Mouse (Mus musculus): ENCODE measurements around the gene Commd9. TPM values are rescaled to one million over a fixed set of nuclear protein-coding genes. Genes with fewer than 3 reads are reported as not detected.

Commd9 gene
- polyA plus RNA-seq, 1 experiment from 2014 or later: 97.4 TPM

GRCm38 (mm10) chr2:101907386-101908022 is 21.5 kb downstream of the Commd9 start:
- WGBS: 59% methylated on average over 10 of the region's 10 CpGs

GRCm38 (mm10) chr2:101908773-101909172 is 22.7 kb downstream of the Commd9 start:
- 68% methylated on average over 13 of the region's 13 CpGs for WGBS
- ATAC-seq: no peak
- H3K9me3 ChIP-seq (ENCODE audit: control insufficient read depth, low read length): no peaks in the 10 kb centered on the region

More at GRCm38 (mm10) chr2:101907386-101908022, 21.5 kb downstream of the Commd9 start:
- H3K4me1 ChIP-seq (replicated peaks; ENCODE audit: control insufficient read depth, insufficient read depth, low read length): peaks cover 9% of the 10 kb centered on the region
- no peak overlapping the region for H3K9ac ChIP-seq (replicated peaks; ENCODE audit: low read depth, low read length)
- no peak overlapping the region for H3K4me2 ChIP-seq (ENCODE audit: low read length)
- H3K4me3 ChIP-seq (replicated peaks; ENCODE audit: low read length): no peak overlapping the region
- no peak for ATAC-seq
- no peaks in the 10 kb centered on the region for H3K9me3 ChIP-seq (ENCODE audit: control insufficient read depth, low read length)
- no peak overlapping the region for H3K27ac ChIP-seq (ENCODE audit: low read length)
- H3K27me3 ChIP-seq (replicated peaks; ENCODE audit: control insufficient read depth, insufficient read depth, low read length): no peaks in the 10 kb centered on the region
- no peaks in the 10 kb centered on the region; the same call in 1 of the 2 replicates for H3K36me3 ChIP-seq (ENCODE audit: control insufficient read depth, insufficient read depth)

GRCm38 (mm10) chr2:101909326-101910080 is 23.5 kb downstream of the Commd9 start:
- no peak for ATAC-seq
- Histone ChIP-seq H3K27me3 (replicated peaks; ENCODE audit: control insufficient read depth, insufficient read depth, low read length) (no peaks in the 10 kb centered on the region), H3K36me3 (ENCODE audit: control insufficient read depth, insufficient read depth) (no peaks in the 10 kb centered on the region; the same call in 1 of the 2 replicates)

More at GRCm38 (mm10) chr2:101908773-101909172, 22.7 kb downstream of the Commd9 start:
- H3K4me1 ChIP-seq (replicated peaks; ENCODE audit: control insufficient read depth, insufficient read depth, low read length): peaks cover 9% of the 10 kb centered on the region
- H3K9ac ChIP-seq (replicated peaks; ENCODE audit: low read depth, low read length): no peak overlapping the region
- H3K4me2 ChIP-seq (ENCODE audit: low read length): no peak overlapping the region
- no peaks in the 10 kb centered on the region for H3K27me3 ChIP-seq (replicated peaks; ENCODE audit: control insufficient read depth, insufficient read depth, low read length)
- H3K36me3 ChIP-seq (ENCODE audit: control insufficient read depth, insufficient read depth): no peaks in the 10 kb centered on the region; the same call in 1 of the 2 replicates
- no peak overlapping the region for H3K27ac ChIP-seq (ENCODE audit: low read length)
- no peak overlapping the region for H3K4me3 ChIP-seq (replicated peaks; ENCODE audit: low read length)

GRCm38 (mm10) chr2:101918518-101918917 is 32.5 kb downstream of the Commd9 start:
- ATAC-seq: no peak; the same call in 1 of the 2 replicates
- Histone ChIP-seq H3K4me2 (ENCODE audit: low read length) (no peak overlapping the region), H3K27me3 (replicated peaks; ENCODE audit: control insufficient read depth, insufficient read depth, low read length) (no peaks in the 10 kb centered on the region), H3K36me3 (ENCODE audit: control insufficient read depth, insufficient read depth) (no peaks in the 10 kb centered on the region), H3K27ac (ENCODE audit: low read length) (no peak overlapping the region), H3K9ac (replicated peaks; ENCODE audit: low read depth, low read length) (no peak overlapping the region), H3K9me3 (ENCODE audit: control insufficient read depth, low read length) (no peaks in the 10 kb centered on the region; the same call in 1 of the 2 replicates), H3K4me1 (replicated peaks; ENCODE audit: control insufficient read depth, insufficient read depth, low read length) (no peaks in the 10 kb centered on the region; the same call in 1 of the 2 replicates), H3K4me3 (replicated peaks; ENCODE audit: low read length) (no peak overlapping the region)
- 86% methylated on average over 7 of the region's 7 CpGs for WGBS

More at GRCm38 (mm10) chr2:101909326-101910080, 23.5 kb downstream of the Commd9 start:
- H3K4me2 ChIP-seq (ENCODE audit: low read length): no peak overlapping the region
- no peak overlapping the region for H3K4me3 ChIP-seq (replicated peaks; ENCODE audit: low read length)
- H3K9ac ChIP-seq (replicated peaks; ENCODE audit: low read depth, low read length): no peak overlapping the region
- 80% methylated on average over 15 of the region's 15 CpGs for WGBS
- H3K27ac ChIP-seq (ENCODE audit: low read length): no peak overlapping the region
- H3K9me3 ChIP-seq (ENCODE audit: control insufficient read depth, low read length): no peaks in the 10 kb centered on the region
- peaks cover 9% of the 10 kb centered on the region for H3K4me1 ChIP-seq (replicated peaks; ENCODE audit: control insufficient read depth, insufficient read depth, low read length)

GRCm38 (mm10) chr2:101920136-101920554 is 34.1 kb downstream of the Commd9 start:
- no peaks in the 10 kb centered on the region for H3K27me3 ChIP-seq (replicated peaks; ENCODE audit: control insufficient read depth, insufficient read depth, low read length)
- H3K9ac ChIP-seq (replicated peaks; ENCODE audit: low read depth, low read length): no peak overlapping the region
- ATAC-seq: 0 out of 2 replicates have a peak, but pooled peaks have one; percentile 33
- H3K9me3 ChIP-seq (ENCODE audit: control insufficient read depth, low read length): no peaks in the 10 kb centered on the region; the same call in 1 of the 2 replicates
- 21% methylated on average over 2 of the region's 2 CpGs for WGBS
- H3K27ac ChIP-seq (ENCODE audit: low read length): no peak overlapping the region
- no peak overlapping the region for H3K4me2 ChIP-seq (ENCODE audit: low read length)
- no peaks in the 10 kb centered on the region; the same call in 1 of the 2 replicates for H3K4me1 ChIP-seq (replicated peaks; ENCODE audit: control insufficient read depth, insufficient read depth, low read length)
- no peak overlapping the region for H3K4me3 ChIP-seq (replicated peaks; ENCODE audit: low read length)
- no peaks in the 10 kb centered on the region for H3K36me3 ChIP-seq (ENCODE audit: control insufficient read depth, insufficient read depth)

GRCm38 (mm10) chr2:101922302-101922701 is 36.3 kb downstream of the Commd9 start:
- H3K9ac ChIP-seq (replicated peaks; ENCODE audit: low read depth, low read length): no peak overlapping the region
- H3K27me3 ChIP-seq (replicated peaks; ENCODE audit: control insufficient read depth, insufficient read depth, low read length): no peaks in the 10 kb centered on the region
- H3K36me3 ChIP-seq (ENCODE audit: control insufficient read depth, insufficient read depth): no peaks in the 10 kb centered on the region
- 95% methylated on average over 4 of the region's 4 CpGs for WGBS
- no peak for ATAC-seq
- H3K9me3 ChIP-seq (ENCODE audit: control insufficient read depth, low read length): no peaks in the 10 kb centered on the region
- no peak overlapping the region for H3K4me2 ChIP-seq (ENCODE audit: low read length)
- no peak overlapping the region for H3K4me3 ChIP-seq (replicated peaks; ENCODE audit: low read length)
- peaks cover 5% of the 10 kb centered on the region for H3K4me1 ChIP-seq (replicated peaks; ENCODE audit: control insufficient read depth, insufficient read depth, low read length)
- H3K27ac ChIP-seq (ENCODE audit: low read length): no peak overlapping the region

GRCm38 (mm10) chr2:101923181-101923580 is 37.1 kb downstream of the Commd9 start:
- Histone ChIP-seq H3K27me3 (replicated peaks; ENCODE audit: control insufficient read depth, insufficient read depth, low read length) (no peaks in the 10 kb centered on the region), H3K4me2 (ENCODE audit: low read length) (no peak overlapping the region), H3K9me3 (ENCODE audit: control insufficient read depth, low read length) (no peaks in the 10 kb centered on the region), H3K9ac (replicated peaks; ENCODE audit: low read depth, low read length) (no peak overlapping the region), H3K4me1 (replicated peaks; ENCODE audit: control insufficient read depth, insufficient read depth, low read length) (peaks cover 5% of the 10 kb centered on the region), H3K4me3 (replicated peaks; ENCODE audit: low read length) (no peak overlapping the region), H3K27ac (ENCODE audit: low read length) (no peak overlapping the region), H3K36me3 (ENCODE audit: control insufficient read depth, insufficient read depth) (no peaks in the 10 kb centered on the region)
- ATAC-seq: no peak
- WGBS: 89% methylated on average over 4 of the region's 4 CpGs

- no peaks in the 10 kb centered on the region for H3K36me3 ChIP-seq (ENCODE audit: control insufficient read depth, insufficient read depth)
- H3K4me2 ChIP-seq (ENCODE audit: low read length): no peak overlapping the region
- 0 out of 2 replicates have a peak, but pooled peaks have one; percentile 28 for ATAC-seq
- H3K9ac ChIP-seq (replicated peaks; ENCODE audit: low read depth, low read length): no peak overlapping the region
- WGBS: 55% methylated on average over 3 of the region's 3 CpGs
- H3K4me3 ChIP-seq (replicated peaks; ENCODE audit: low read length): no peak overlapping the region
- H3K4me1 ChIP-seq (replicated peaks; ENCODE audit: control insufficient read depth, insufficient read depth, low read length): peaks cover 5% of the 10 kb centered on the region
- H3K27me3 ChIP-seq (replicated peaks; ENCODE audit: control insufficient read depth, insufficient read depth, low read length): no peaks in the 10 kb centered on the region
- H3K27ac ChIP-seq (ENCODE audit: low read length): no peak overlapping the region
- no peaks in the 10 kb centered on the region for H3K9me3 ChIP-seq (ENCODE audit: control insufficient read depth, low read length)
Measured at GRCm38 (mm10) chr2:101925183-101925582, 39.1 kb downstream of the Commd9 start.

- H3K36me3 ChIP-seq (ENCODE audit: control insufficient read depth, insufficient read depth): no peaks in the 10 kb centered on the region
- no peaks in the 10 kb centered on the region for H3K27me3 ChIP-seq (replicated peaks; ENCODE audit: control insufficient read depth, insufficient read depth, low read length)
- no peak overlapping the region for H3K4me3 ChIP-seq (replicated peaks; ENCODE audit: low read length)
- no peak for ATAC-seq
- H3K4me2 ChIP-seq (ENCODE audit: low read length): peak overlapping the region; percentile 28
- peaks cover 5% of the 10 kb centered on the region for H3K4me1 ChIP-seq (replicated peaks; ENCODE audit: control insufficient read depth, insufficient read depth, low read length)
- H3K27ac ChIP-seq (ENCODE audit: low read length): no peak overlapping the region
- 21% methylated on average over 12 of the region's 12 CpGs for WGBS
- no peaks in the 10 kb centered on the region for H3K9me3 ChIP-seq (ENCODE audit: control insufficient read depth, low read length)
- 0 out of 2 replicates have a peak overlapping the region, but pooled peaks have one; percentile 31 for H3K9ac ChIP-seq (replicated peaks; ENCODE audit: low read depth, low read length)
Measured at GRCm38 (mm10) chr2:101925591-101926188, 39.6 kb downstream of the Commd9 start.
